Mouse (Mus musculus) ES-E14 (cell line): Measurements from ENCODE around the gene Pard3.

Experiments used
- CHD2 ChIP-seq: IDR thresholded peaks from 2 replicates; pipeline ENCODE4 v1.6.1; 2014; ENCODE audit warnings: mild to moderate bottlenecking, low read depth, low read length, inconsistent platforms
- MAFK ChIP-seq: IDR thresholded peaks from 2 replicates; pipeline ENCODE4 v1.6.1; 2014; ENCODE audit warnings: mild to moderate bottlenecking, low read depth, low read length, inconsistent platforms; ENCODE audit not compliant: insufficient read depth
- ZC3H11A ChIP-seq: IDR thresholded peaks from 2 replicates; pipeline ENCODE4 v1.6.1; 2012; ENCODE audit warnings: low read depth, mild to moderate bottlenecking, inconsistent platforms, low read length, borderline replicate concordance
- ZNF384 ChIP-seq: IDR thresholded peaks from 2 replicates; pipeline ENCODE4 v1.6.1; 2012; ENCODE audit warnings: low read depth, low read length, inconsistent platforms

- no peak for TF ChIP-seq ZNF384
- no peak for TF ChIP-seq ZC3H11A
- no peak for TF ChIP-seq CHD2
- no peak for TF ChIP-seq MAFK
Observed at GRCm38 (mm10) chr8:127500206-127500605, 436.5 kb downstream of the Pard3 start.
